Mouse (Mus musculus) left cerebral cortex, postnatal 14 days (tissue): ENCODE data around the gene Olfr1394. TPM values are rescaled to one million over a fixed set of nuclear protein-coding genes. Genes with fewer than 3 reads are reported as not detected.
A peak's percentile ranks its signal among the peaks of the same experiment; 100 is the strongest.
"Not testable (repeated sequence)": the region's sequence is repeated elsewhere in the genome, so short reads cannot be mapped to it uniquely, and the experiment has no call there.

Experiments used
- DNase-seq, 2 experiments: peaks; one replicate each; pipeline ENCODE4 v3.0.0; 2021 to 2022; ENCODE audit warnings: low spot score in 2 of 2, mixed read lengths in 1 of 2
- intact Hi-C: fragments of 180-260 bp; cut with DNase I; formaldehyde crosslinking; loops from one replicate; pipeline ENCODE4 v1.15.1; 2025
- long read RNA-seq, 2 experiments: library from polyadenylated mRNA; stranded (forward); transcript quantifications; one replicate each; pipeline ENCODE4 v2.0.0; 2021
- total RNA-seq, 2 experiments: library from RNA; stranded (reverse); gene quantifications; 2 replicates each; pipeline ENCODE4 v1.2.3; 2021

Gene Olfr1394
- not detected for total RNA-seq
- long read RNA-seq, experiment 1, result 0 reads
- long read RNA-seq, experiment 2, result 0 reads

- intact Hi-C loops, result no loop called here
- no peak for DNase-seq
Observed at GRCm38 (mm10) chr11:49154077-49154476, at the start of gene Olfr1394. Gene Olfr1394 (plus strand): TSS chr11:49154377.

GRCm38 (mm10) chr11:49105752-49106151 lies 48.4 kb upstream of the Olfr1394 start:
- no peak for DNase-seq
- intact Hi-C loops, result no loop called here

- DNase-seq, result no peak
- intact Hi-C loops, result no loop called here
Observed at GRCm38 (mm10) chr11:49107650-49108537, 46.3 kb upstream of the Olfr1394 start.

- peak; percentile 41 to 45 for DNase-seq
- intact Hi-C loops, result no loop called here
Observed at GRCm38 (mm10) chr11:49108833-49109232, 45.3 kb upstream of the Olfr1394 start.

- no peak for DNase-seq
- intact Hi-C loops, result loop anchor here (5.0 kb wide), 1 partner anchor 161 kb away; no protein-coding TSS in a partner anchor
Observed at GRCm38 (mm10) chr11:49111000-49111399, 43.2 kb upstream of the Olfr1394 start.

GRCm38 (mm10) chr11:49112624-49113219 lies 41.5 kb upstream of the Olfr1394 start:
- no peak for DNase-seq
- intact Hi-C loops, result loop anchor here (5.0 kb wide), 1 partner anchor 160 kb away; no protein-coding TSS in a partner anchor

- DNase-seq, result no peak
- intact Hi-C loops, result loop anchor here (5.0 kb wide), 1 partner anchor 158 kb away; no protein-coding TSS in a partner anchor
Observed at GRCm38 (mm10) chr11:49114158-49114557, 40.0 kb upstream of the Olfr1394 start.

- intact Hi-C loops, result loop anchor here (5.0 kb wide), 1 partner anchor 158 kb away; no protein-coding TSS in a partner anchor
- DNase-seq, result no peak
Observed at GRCm38 (mm10) chr11:49114774-49115173, 39.4 kb upstream of the Olfr1394 start, which contains the start of gene Olfr1396. Gene Olfr1396 (minus strand): TSS chr11:49114874.

GRCm38 (mm10) chr11:49119635-49120034 lies 34.5 kb upstream of the Olfr1394 start:
- DNase-seq, result no peak
- intact Hi-C loops, result no loop called here

GRCm38 (mm10) chr11:49124169-49124568 lies 30.0 kb upstream of the Olfr1394 start:
- peak in 1 of 2 experiments; percentile 45 for DNase-seq
- intact Hi-C loops, result no loop called here

GRCm38 (mm10) chr11:49141974-49142373 lies 12.2 kb upstream of the Olfr1394 start, which contains the start of gene Olfr1395:
Gene Olfr1395 (plus strand): TSS chr11:49142274.
- intact Hi-C loops, result no loop called here
- no peak for DNase-seq

GRCm38 (mm10) chr11:49156821-49157814 lies 2.9 kb downstream of the Olfr1394 start:
- no peak for DNase-seq
- intact Hi-C loops, result no loop called here

- intact Hi-C loops, result no loop called here
- peak; percentile 7 to 30 for DNase-seq
Observed at GRCm38 (mm10) chr11:49168839-49169611, 14.8 kb downstream of the Olfr1394 start.

GRCm38 (mm10) chr11:49170576-49170975 lies 16.4 kb downstream of the Olfr1394 start:
- intact Hi-C loops, result no loop called here

GRCm38 (mm10) chr11:49175345-49175744 lies 21.2 kb downstream of the Olfr1394 start:
- intact Hi-C loops, result no loop called here
- no peak for DNase-seq

More at GRCm38 (mm10) chr11:49170576-49170975, 16.4 kb downstream of the Olfr1394 start:
- no peak for DNase-seq

GRCm38 (mm10) chr11:49176047-49176779 lies 22.0 kb downstream of the Olfr1394 start:
- intact Hi-C loops, DNase-seq: not testable (repeated sequence)

- DNase-seq, result no peak
- intact Hi-C loops, result no loop called here
Observed at GRCm38 (mm10) chr11:49183172-49183571, 29.0 kb downstream of the Olfr1394 start.
